Mouse (Mus musculus) liver, adult 2 months (tissue): ENCODE results near the gene Gm765. TPM values are rescaled to one million over a fixed set of nuclear protein-coding genes. Genes with fewer than 3 reads are reported as not detected.

Experiments used
- DNase-seq: peaks from one replicate; pipeline ENCODE4 v3.0.0-alpha.2; 2011; ENCODE audit warnings: low read depth, low spot score; ENCODE audit errors: extremely low read depth
- H3K27ac ChIP-seq: fragments of 200-500 bp; replicated peaks from 2 replicates; pipeline ENCODE4 v1.5.1; 2012; ENCODE audit warnings: low read depth, mild to moderate bottlenecking, control low read depth, inconsistent platforms, low read length; ENCODE audit not compliant: insufficient read depth
- H3K27me3 ChIP-seq: fragments of 200-500 bp; 2 replicates; pipeline ENCODE4 v1.6.1; 2012; ENCODE audit warnings: mild to moderate bottlenecking, moderate library complexity, low read length, inconsistent platforms; ENCODE audit not compliant: control insufficient read depth, insufficient read depth
- H3K36me3 ChIP-seq: fragments of 200-500 bp; 2 replicates; pipeline ENCODE4 v1.6.1; 2012; ENCODE audit warnings: low read length, inconsistent platforms; ENCODE audit not compliant: control insufficient read depth, insufficient read depth
- H3K4me1 ChIP-seq: fragments of 200-500 bp; 2 replicates; pipeline ENCODE4 v1.6.1; 2011; ENCODE audit warnings: low read length; ENCODE audit not compliant: control insufficient read depth, insufficient read depth
- H3K4me3 ChIP-seq: fragments of 200-500 bp; 2 replicates; pipeline ENCODE4 v1.5.1; 2011; ENCODE audit warnings: low read depth, mild to moderate bottlenecking, control low read depth, low read length, moderate library complexity; ENCODE audit not compliant: insufficient read depth
- H3K79me2 ChIP-seq: fragments of 200-500 bp; 2 replicates; pipeline ENCODE4 v1.6.1; 2012; ENCODE audit warnings: inconsistent platforms, mild to moderate bottlenecking, low read length, moderate library complexity; ENCODE audit not compliant: control insufficient read depth, insufficient read depth
- H3K9ac ChIP-seq: fragments of 200-500 bp; 2 replicates; pipeline ENCODE4 v1.6.1; 2012; ENCODE audit warnings: low read depth, mild to moderate bottlenecking, control low read depth, inconsistent platforms, low read length
- CTCF ChIP-seq: fragments of 200-500 bp; IDR thresholded peaks from 2 replicates; pipeline ENCODE4 v1.5.1; 2011; ENCODE audit warnings: low read depth, low read length, control low read depth
- POLR2A ChIP-seq: fragments of 200-500 bp; IDR thresholded peaks from 2 replicates; pipeline ENCODE4 v1.6.1; 2011; ENCODE audit warnings: low read length, control low read depth; ENCODE audit not compliant: insufficient read depth; ENCODE audit errors: extremely low read depth
- WGBS: fragments of 180-500 bp; shearing (Covaris S2); methylation state at CpG from one replicate; pipeline ENCODE4 v1.1.7; 2018; 5-methylcytosine and 5-hydroxymethylcytosine counted together
- polyA plus RNA-seq: library from polyadenylated mRNA; depleted of rRNA; stranded (reverse); fragments of >200 nt; gene quantifications from 2 replicates; pipeline ENCODE4 v1.2.3, GENCODE M21; 2012; rRNA removed
- total RNA-seq: library from RNA; depleted of rRNA; stranded (reverse); fragments of >200 nt; gene quantifications from 2 replicates; pipeline ENCODE4 v1.2.3, GENCODE M21; 2014; rRNA removed

The Gm765 gene
- 0.27 and 0.92 TPM in 2 replicates for total RNA-seq
- polyA plus RNA-seq: 0.09 TPM in 2 replicates

GRCm38 (mm10) chr6:98342654-98343053 lies at the start of gene Gm765:
Gene Gm765 (minus strand): TSS chr6:98342754.
- Histone ChIP-seq H3K9ac (no peak within 1 kb of the TSS), H3K27ac (no peak within 1 kb of the TSS), H3K27me3 (no peaks in the 10 kb centered on the region), H3K79me2 (no peaks in the 10 kb centered on the region), H3K4me3 (no peak within 1 kb of the TSS), H3K36me3 (no peaks in the 10 kb centered on the region), H3K4me1 (no peaks in the 10 kb centered on the region)
- TF ChIP-seq POLR2A (no peak), CTCF (no peak)
- WGBS: 87% methylated on average over 5 of the region's 5 CpGs
- no peak for DNase-seq

- Histone ChIP-seq H3K4me3 (no peak overlapping the region), H3K36me3 (no peaks in the 10 kb centered on the region), H3K27me3 (no peaks in the 10 kb centered on the region), H3K4me1 (no peaks in the 10 kb centered on the region; the same call in 1 of the 2 replicates), H3K9ac (no peak overlapping the region), H3K79me2 (no peaks in the 10 kb centered on the region), H3K27ac (no peak overlapping the region)
- WGBS: 88% methylated on average over 8 of the region's 8 CpGs
- TF ChIP-seq POLR2A (no peak), CTCF (no peak)
- no peak for DNase-seq
Measured at GRCm38 (mm10) chr6:98385487-98385886, 42.9 kb upstream of the Gm765 start.

GRCm38 (mm10) chr6:98384431-98384830 lies 41.9 kb upstream of the Gm765 start:
- Histone ChIP-seq H3K4me1 (no peaks in the 10 kb centered on the region), H3K4me3 (no peak overlapping the region)
- WGBS: 77% methylated on average over 8 of the region's 8 CpGs

GRCm38 (mm10) chr6:98383411-98383810 lies 40.9 kb upstream of the Gm765 start:
- peak; percentile 50 for DNase-seq
- TF ChIP-seq CTCF (peak; percentile 32; the same call in 1 of the 2 replicates), POLR2A (no peak)
- no peak overlapping the region for H3K27ac ChIP-seq
- H3K9ac ChIP-seq: no peak overlapping the region
- H3K27me3 ChIP-seq: no peaks in the 10 kb centered on the region
- no peak overlapping the region for H3K4me3 ChIP-seq
- H3K79me2 ChIP-seq: no peaks in the 10 kb centered on the region
- 35% methylated on average over 6 of the region's 6 CpGs for WGBS
- no peaks in the 10 kb centered on the region for H3K4me1 ChIP-seq
- H3K36me3 ChIP-seq: no peaks in the 10 kb centered on the region

More at GRCm38 (mm10) chr6:98384431-98384830, 41.9 kb upstream of the Gm765 start:
- Histone ChIP-seq H3K27me3 (no peaks in the 10 kb centered on the region), H3K79me2 (no peaks in the 10 kb centered on the region), H3K9ac (no peak overlapping the region), H3K36me3 (no peaks in the 10 kb centered on the region), H3K27ac (no peak overlapping the region)
- no peak for TF ChIP-seq POLR2A
- TF ChIP-seq CTCF: no peak
- no peak for DNase-seq

- H3K4me3 ChIP-seq: no peak overlapping the region
- H3K27me3 ChIP-seq: no peaks in the 10 kb centered on the region
- H3K36me3 ChIP-seq: no peaks in the 10 kb centered on the region
- 87% methylated on average over 4 of the region's 4 CpGs for WGBS
- DNase-seq: no peak
- H3K79me2 ChIP-seq: no peaks in the 10 kb centered on the region
- TF ChIP-seq POLR2A: no peak
- no peak for TF ChIP-seq CTCF
- H3K27ac ChIP-seq: no peak overlapping the region
- no peaks in the 10 kb centered on the region for H3K4me1 ChIP-seq
- H3K9ac ChIP-seq: no peak overlapping the region
Measured at GRCm38 (mm10) chr6:98366199-98366598, 23.6 kb upstream of the Gm765 start.

GRCm38 (mm10) chr6:98355271-98355670 lies 12.7 kb upstream of the Gm765 start:
- Histone ChIP-seq H3K79me2 (no peaks in the 10 kb centered on the region), H3K4me3 (no peak overlapping the region), H3K9ac (no peak overlapping the region), H3K36me3 (no peaks in the 10 kb centered on the region), H3K4me1 (no peaks in the 10 kb centered on the region), H3K27ac (no peak overlapping the region), H3K27me3 (no peaks in the 10 kb centered on the region)
- no peak for DNase-seq
- TF ChIP-seq POLR2A (no peak), CTCF (no peak)
- WGBS: 73% methylated on average over 5 of the region's 5 CpGs
